Mouse (Mus musculus) heart, embryonic 16.5 days (tissue): ENCODE data around the gene Rnf168. TPM values are rescaled to one million over a fixed set of nuclear protein-coding genes. Genes with fewer than 3 reads are reported as not detected.

ENCODE experiments used
- ATAC-seq: fragments of 200-750 bp; cut with Nextera tagmentation; replicated peaks from 2 replicates; pipeline ENCODE4 v1.8.0; 2017; ENCODE audit warnings: moderate number of reproducible peaks; ENCODE audit not compliant: insufficient read depth, low FRiP score; ENCODE audit errors: extremely low read depth
- H3K27ac ChIP-seq: fragments of 300-500 bp; sonication (generic); 2 replicates; pipeline ENCODE4 v1.5.1; 2014; ENCODE audit warnings: mild to moderate bottlenecking, low read length, control low read depth, moderate library complexity
- H3K27me3 ChIP-seq: fragments of 300-500 bp; sonication (generic); 2 replicates; pipeline ENCODE4 v1.6.1; 2014; ENCODE audit warnings: low read length, mixed read lengths; ENCODE audit not compliant: control insufficient read depth, insufficient read depth
- H3K36me3 ChIP-seq: fragments of 300-500 bp; sonication (generic); 2 replicates; pipeline ENCODE4 v1.6.1; 2014; ENCODE audit not compliant: control insufficient read depth, insufficient read depth
- H3K4me1 ChIP-seq: fragments of 300-500 bp; sonication (generic); 2 replicates; pipeline ENCODE4 v1.6.1; 2014; ENCODE audit warnings: low read length, mixed read lengths; ENCODE audit not compliant: control insufficient read depth, insufficient read depth
- H3K4me2 ChIP-seq: fragments of 300-500 bp; sonication (generic); 2 replicates; pipeline ENCODE4 v1.6.1; 2014; ENCODE audit warnings: low read depth, mild to moderate bottlenecking, control low read depth, low read length
- H3K4me3 ChIP-seq: fragments of 300-500 bp; sonication (generic); 2 replicates; pipeline ENCODE4 v1.5.1; 2014; ENCODE audit warnings: mild to moderate bottlenecking, control low read depth, low read length
- H3K9ac ChIP-seq: fragments of 300-500 bp; sonication (generic); 2 replicates; pipeline ENCODE4 v1.6.1; 2014; ENCODE audit warnings: low read length, control low read depth
- H3K9me3 ChIP-seq: fragments of 300-500 bp; sonication (generic); replicated peaks from 2 replicates; pipeline ENCODE4 v1.6.1; 2016; ENCODE audit warnings: low read length; ENCODE audit not compliant: control insufficient read depth
- WGBS: fragments of 180-500 bp; shearing (Covaris S2); extraction: QIAGEN DNeasy Blood & Tissue Kit; methylation state at CpG from one replicate; pipeline ENCODE4 v1.1.7; 2014; 5-methylcytosine and 5-hydroxymethylcytosine counted together
- polyA plus RNA-seq: library from polyadenylated mRNA; unstranded; fragments of >200 nt; fragmentation: Nextera tagmentation; extraction: Ambion mirVana; gene quantifications from 2 replicates; pipeline ENCODE4 v1.2.1, GENCODE M21; 2015

The Rnf168 gene
- polyA plus RNA-seq, 1 experiment from 2014 or later, result 17.3 TPM

DNA sequence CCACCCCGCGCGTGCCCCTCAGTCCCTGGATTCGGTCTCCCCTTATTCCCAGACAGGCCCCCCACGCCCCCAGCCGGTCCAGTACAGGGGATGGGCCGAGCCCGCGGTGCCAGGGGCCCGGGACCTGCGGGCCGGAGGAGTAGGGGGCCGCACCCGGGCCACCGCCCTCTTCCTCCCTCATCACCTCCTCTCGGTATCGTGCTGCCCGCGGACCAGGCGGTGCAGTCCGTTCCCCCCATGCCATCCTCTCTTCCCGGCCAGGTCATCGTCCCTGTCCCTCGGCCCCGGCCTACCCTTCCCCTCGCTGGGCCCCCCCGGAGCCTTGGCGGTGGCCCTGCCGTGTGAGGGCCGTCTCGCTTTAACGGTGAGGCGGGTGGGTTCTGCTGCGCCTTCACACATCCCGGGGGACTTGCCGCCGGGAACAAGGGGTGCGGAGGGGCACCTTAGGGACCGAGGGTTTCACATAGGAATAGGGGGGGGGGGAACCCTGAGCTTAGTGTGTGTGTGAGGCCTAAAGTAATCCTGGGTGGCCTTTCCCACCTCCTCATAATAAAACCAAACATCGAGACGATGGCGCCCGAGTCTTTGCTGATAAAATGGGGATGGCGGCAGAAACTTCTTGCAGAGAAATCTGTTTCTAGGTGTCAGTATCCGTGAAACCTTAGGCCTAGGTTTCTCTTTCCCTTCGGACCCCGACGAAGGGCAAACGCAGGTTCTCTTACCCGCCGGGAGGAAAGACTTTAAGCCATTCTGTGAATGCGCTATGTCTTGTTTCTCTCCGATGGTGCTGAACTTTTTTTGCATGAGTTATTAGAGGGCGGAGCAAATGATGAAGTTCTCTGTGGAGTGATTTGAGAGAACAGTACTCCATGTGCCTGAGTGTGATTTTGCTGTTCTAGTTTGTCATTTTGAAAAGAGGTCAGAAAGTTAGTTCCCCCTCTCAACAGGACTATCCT, 55.6 kb downstream of the Rnf168 start:
- Histone ChIP-seq H3K27ac (peak overlapping the region; percentile 88), H3K9me3 (no peaks in the 10 kb centered on the region), H3K9ac (peak overlapping the region; percentile 99), H3K4me1 (peaks cover 17% of the 10 kb centered on the region), H3K36me3 (no peaks in the 10 kb centered on the region), H3K4me3 (peak overlapping the region; percentile 80), H3K4me2 (peak overlapping the region; percentile 52), H3K27me3 (no peaks in the 10 kb centered on the region)
- peak; percentile 65 for ATAC-seq
- under 1% methylated on average over 44 of the region's 54 CpGs for WGBS

DNA sequence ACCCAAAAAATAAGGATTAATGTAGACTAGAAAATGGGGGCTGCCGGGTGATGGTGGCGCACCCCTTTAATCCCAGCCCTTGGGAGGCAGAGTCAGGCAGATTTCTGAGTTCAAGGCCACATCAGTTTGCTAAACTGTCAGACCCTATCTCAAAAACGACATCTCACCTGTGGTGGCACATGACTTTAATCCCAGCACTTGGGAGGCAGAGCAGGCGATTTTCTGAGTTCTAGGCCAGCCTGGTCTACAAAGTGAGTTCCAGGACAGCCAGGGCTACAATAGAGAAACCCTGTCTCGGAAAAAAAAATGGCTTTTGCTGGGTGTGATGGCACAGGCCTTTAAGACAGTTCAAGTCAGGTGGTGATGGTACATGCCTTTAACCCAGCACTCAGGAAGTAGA, 57.9 kb downstream of the Rnf168 start:
- Histone ChIP-seq H3K9me3 (no peaks in the 10 kb centered on the region), H3K36me3 (no peaks in the 10 kb centered on the region), H3K4me2 (no peak overlapping the region), H3K9ac (no peak overlapping the region), H3K4me3 (no peak overlapping the region), H3K4me1 (peaks cover 17% of the 10 kb centered on the region), H3K27me3 (no peaks in the 10 kb centered on the region), H3K27ac (no peak overlapping the region)
- 92% methylated on average over 5 of the region's 5 CpGs for WGBS
- no peak for ATAC-seq

- Histone ChIP-seq H3K4me1 (peaks cover 23% of the 10 kb centered on the region), H3K9ac (no peak overlapping the region; the same call in 1 of the 2 replicates), H3K27ac (no peak overlapping the region), H3K9me3 (no peaks in the 10 kb centered on the region), H3K36me3 (no peaks in the 10 kb centered on the region), H3K4me3 (no peak overlapping the region), H3K27me3 (no peaks in the 10 kb centered on the region), H3K4me2 (no peak overlapping the region)
- 54% methylated on average over 7 of the region's 7 CpGs for WGBS
- no peak for ATAC-seq
Observed at GRCm38 (mm10) chr16:32336026-32336780, 58.9 kb downstream of the Rnf168 start.

DNA sequence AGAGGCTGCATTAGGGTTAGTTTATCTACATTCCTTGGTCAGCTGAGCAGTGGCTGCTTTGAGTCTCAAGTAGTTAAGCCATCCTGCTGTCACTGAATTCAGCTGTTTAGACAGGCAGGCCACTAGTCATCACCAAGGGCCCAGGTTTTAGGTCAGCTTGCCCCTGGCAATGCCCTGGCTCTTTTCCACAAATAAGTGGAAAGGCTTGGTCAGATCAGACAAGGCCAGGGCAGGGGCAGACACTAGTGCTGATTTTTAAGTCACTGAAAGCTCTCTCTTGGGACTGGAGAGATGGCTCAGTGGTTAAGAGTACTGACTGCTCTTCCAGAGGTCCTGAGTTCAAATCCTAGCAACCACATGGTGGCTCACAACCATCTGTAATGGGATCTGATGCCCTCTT, 59.7 kb downstream of the Rnf168 start:
- no peak overlapping the region for H3K9ac ChIP-seq
- H3K9me3 ChIP-seq, result no peaks in the 10 kb centered on the region
- H3K4me1 ChIP-seq, result peaks cover 20% of the 10 kb centered on the region
- H3K36me3 ChIP-seq, result no peaks in the 10 kb centered on the region
- H3K4me3 ChIP-seq, result no peak overlapping the region
- no peak overlapping the region for H3K27ac ChIP-seq
- H3K27me3 ChIP-seq, result no peaks in the 10 kb centered on the region
- H3K4me2 ChIP-seq, result no peak overlapping the region
- no peak for ATAC-seq

DNA sequence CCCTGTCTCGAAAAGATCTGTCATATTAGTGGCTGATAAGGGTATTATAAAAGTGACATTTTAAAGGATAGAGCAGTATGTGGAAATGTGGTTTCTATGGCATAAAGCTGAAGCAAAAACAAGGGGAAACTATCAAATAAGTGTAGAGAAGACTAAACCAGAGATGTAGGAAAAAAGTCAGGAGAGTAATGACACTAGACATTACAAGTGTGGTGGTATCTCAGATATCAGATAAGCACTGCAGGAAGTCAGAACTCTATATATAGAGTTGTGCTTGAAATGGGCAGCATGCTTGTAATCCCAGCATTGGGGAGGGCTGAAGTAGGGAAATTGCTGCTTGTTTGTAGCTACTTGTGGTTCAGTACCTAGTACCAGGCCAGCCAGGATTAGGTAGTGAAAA, 63.2 kb downstream of the Rnf168 start:
- no peak overlapping the region for H3K4me2 ChIP-seq
- H3K9me3 ChIP-seq, result no peaks in the 10 kb centered on the region
- H3K4me1 ChIP-seq, result peaks cover 22% of the 10 kb centered on the region
- H3K4me3 ChIP-seq, result no peak overlapping the region
- H3K9ac ChIP-seq, result no peak overlapping the region
- 27% methylated on average over 1 of the region's 1 CpGs for WGBS
- H3K36me3 ChIP-seq, result no peaks in the 10 kb centered on the region
- no peaks in the 10 kb centered on the region for H3K27me3 ChIP-seq
- no peak overlapping the region for H3K27ac ChIP-seq
- ATAC-seq, result no peak

- Histone ChIP-seq H3K9ac (no peak overlapping the region), H3K27me3 (no peaks in the 10 kb centered on the region), H3K4me1 (peaks cover 8% of the 10 kb centered on the region), H3K27ac (no peak overlapping the region), H3K9me3 (no peaks in the 10 kb centered on the region), H3K36me3 (no peaks in the 10 kb centered on the region), H3K4me3 (no peak overlapping the region), H3K4me2 (no peak overlapping the region)
- no peak for ATAC-seq
Observed at GRCm38 (mm10) chr16:32345521-32345920, 68.3 kb downstream of the Rnf168 start.

DNA sequence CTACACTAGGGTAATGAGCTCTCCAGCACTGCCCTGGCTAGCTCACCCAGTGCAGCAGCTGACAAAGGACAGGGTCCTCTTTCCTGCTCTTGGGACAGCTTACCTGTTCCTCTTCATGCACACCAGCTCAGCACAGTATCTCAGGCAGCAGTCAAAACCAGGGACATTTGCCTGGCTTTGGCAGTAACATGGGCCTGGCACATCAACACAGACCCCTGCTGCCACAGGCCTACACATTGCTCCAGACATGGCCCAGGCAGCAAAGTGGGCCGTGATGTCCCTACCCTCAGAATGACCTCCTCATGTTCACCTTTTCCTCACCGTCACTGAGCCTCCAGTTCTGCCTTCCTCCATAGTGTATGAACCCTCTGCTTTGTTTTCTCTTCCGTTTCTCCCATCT, 73.5 kb downstream of the Rnf168 start:
- Histone ChIP-seq H3K9ac (no peak overlapping the region), H3K27ac (no peak overlapping the region), H3K4me3 (no peak overlapping the region), H3K4me1 (no peaks in the 10 kb centered on the region; the same call in 1 of the 2 replicates), H3K4me2 (no peak overlapping the region), H3K36me3 (peaks cover 12% of the 10 kb centered on the region), H3K9me3 (no peaks in the 10 kb centered on the region), H3K27me3 (no peaks in the 10 kb centered on the region)
- 80% methylated on average over 3 of the region's 3 CpGs for WGBS
- no peak for ATAC-seq
